Mouse (Mus musculus) CH12.LX (cell line): ENCODE measurements around the gene Epb41l1. TPM values are rescaled to one million over a fixed set of nuclear protein-coding genes. Genes with fewer than 3 reads are reported as not detected.

Experiments
- DNase-seq: peaks from one replicate; pipeline ENCODE4 v3.0.0-alpha.2; 2013; ENCODE audit errors: extremely low read depth
- H3K27ac ChIP-seq: 2 replicates; pipeline ENCODE4 v1.5.1; 2012; ENCODE audit warnings: low read depth, mild to moderate bottlenecking, control low read depth, moderate library complexity; ENCODE audit not compliant: insufficient read depth
- H3K27me3 ChIP-seq: replicated peaks from 2 replicates; pipeline ENCODE3; 2012; ENCODE audit warnings: inconsistent platforms
- H3K36me3 ChIP-seq, 2 experiments: replicated peaks in 1 of 2; 2 replicates each; pipeline versions ENCODE3 to v1.6.1; 2012; ENCODE audit warnings: inconsistent platforms in 1 of 2, low read length in 1 of 2, mild to moderate bottlenecking in 1 of 2, mixed read lengths in 1 of 2, moderate library complexity in 1 of 2; ENCODE audit not compliant: control insufficient read depth in 1 of 2, insufficient read depth in 1 of 2
- H3K4me1 ChIP-seq, 2 experiments: 2 replicates each; pipeline ENCODE4 v1.6.1; 2012; ENCODE audit warnings: inconsistent platforms in 1 of 2, moderate library complexity in 1 of 2; ENCODE audit not compliant: insufficient read depth in 2 of 2, control insufficient read depth in 1 of 2
- H3K4me2 ChIP-seq: 2 replicates; pipeline ENCODE4 v1.6.1; 2012; ENCODE audit warnings: low read depth, mild to moderate bottlenecking, control low read depth; ENCODE audit not compliant: poor library complexity, insufficient read depth, severe bottlenecking
- H3K4me3 ChIP-seq, 3 experiments: fragments of 150-350 bp in 1 of 3; sonication (generic) in 1 of 3; replicated peaks in 1 of 3; 2 replicates each; pipeline versions ENCODE3 to v1.5.1; 2011 to 2012; ENCODE audit warnings: low read depth in 2 of 3, low read length in 2 of 3, mild to moderate bottlenecking in 2 of 3, moderate library complexity in 2 of 3, control low read depth in 1 of 3, improper control_type of control experiment in 1 of 3, inconsistent platforms in 1 of 3, mixed read lengths in 1 of 3; ENCODE audit not compliant: poor library complexity in 1 of 3
- H3K79me2 ChIP-seq: replicated peaks from 2 replicates; pipeline ENCODE4 v1.6.1; 2012; ENCODE audit warnings: mild to moderate bottlenecking, moderate library complexity; ENCODE audit not compliant: control insufficient read depth, poor library complexity, insufficient read depth, severe bottlenecking; ENCODE audit errors: extremely low read depth
- H3K9ac ChIP-seq: 2 replicates; pipeline ENCODE4 v1.6.1; 2012; ENCODE audit warnings: low read depth, mild to moderate bottlenecking, control low read depth, moderate library complexity; ENCODE audit not compliant: insufficient read depth
- H3K9me3 ChIP-seq: replicated peaks from 2 replicates; pipeline ENCODE3; 2012; ENCODE audit warnings: low read length, inconsistent platforms, mixed read lengths
- BHLHE40 ChIP-seq: IDR thresholded peaks from 2 replicates; pipeline ENCODE4 v1.6.1; 2011; ENCODE audit warnings: mild to moderate bottlenecking, low read depth, low read length, improper control_type of control experiment
- CHD2 ChIP-seq: IDR thresholded peaks from 2 replicates; pipeline ENCODE4 v1.6.1; 2011; ENCODE audit warnings: low read length, improper control_type of control experiment
- CTCF ChIP-seq, 2 experiments: IDR thresholded peaks in 1 of 2; conservative IDR thresholded peaks in 1 of 2; 2 replicates each; pipeline ENCODE4 v1.5.1; 2011 to 2012; ENCODE audit warnings: low read depth in 2 of 2, low read length in 2 of 2, improper control_type of control experiment in 1 of 2, inconsistent platforms in 1 of 2, mild to moderate bottlenecking in 1 of 2, moderate library complexity in 1 of 2
- ELF1 ChIP-seq: IDR thresholded peaks from 2 replicates; pipeline ENCODE4 v1.6.1; 2014; ENCODE audit warnings: low read depth, mild to moderate bottlenecking, inconsistent platforms, low read length, improper control_type of control experiment
- ETS1 ChIP-seq: conservative IDR thresholded peaks from 2 replicates; pipeline ENCODE4 v1.6.1; 2012; ENCODE audit warnings: low read depth, mild to moderate bottlenecking, inconsistent platforms, low read length, improper control_type of control experiment, moderate library complexity
- GABPA ChIP-seq: IDR thresholded peaks from 2 replicates; pipeline ENCODE4 v1.6.1; 2012; ENCODE audit warnings: low read depth, low read length, improper control_type of control experiment, inconsistent platforms; ENCODE audit not compliant: insufficient replicate concordance
- IRF4 ChIP-seq: IDR thresholded peaks from 2 replicates; pipeline ENCODE4 v1.6.1; 2014; ENCODE audit warnings: low read depth, mild to moderate bottlenecking, inconsistent platforms, low read length, improper control_type of control experiment
- JUN ChIP-seq: IDR thresholded peaks from 2 replicates; pipeline ENCODE4 v1.6.1; 2011; ENCODE audit warnings: low read depth, mild to moderate bottlenecking, low read length, improper control_type of control experiment, moderate library complexity; ENCODE audit not compliant: insufficient read depth
- KAT2A ChIP-seq: IDR thresholded peaks from 2 replicates; pipeline ENCODE4 v1.6.1; 2012; ENCODE audit warnings: low read length, improper control_type of control experiment, inconsistent platforms; ENCODE audit not compliant: insufficient replicate concordance
- MAFK ChIP-seq: IDR thresholded peaks from 2 replicates; pipeline ENCODE4 v1.6.1; 2011; ENCODE audit warnings: low read length, improper control_type of control experiment; ENCODE audit not compliant: insufficient replicate concordance
- MAX ChIP-seq: IDR thresholded peaks from 2 replicates; pipeline ENCODE4 v1.6.1; 2011; ENCODE audit warnings: low read length, improper control_type of control experiment
- MAZ ChIP-seq: IDR thresholded peaks from 2 replicates; pipeline ENCODE4 v1.6.1; 2012; ENCODE audit warnings: low read depth, mild to moderate bottlenecking, inconsistent platforms, low read length, improper control_type of control experiment, moderate library complexity
- MXI1 ChIP-seq: IDR thresholded peaks from 2 replicates; pipeline ENCODE4 v1.6.1; 2011; ENCODE audit warnings: mild to moderate bottlenecking, low read depth, low read length, improper control_type of control experiment
- PAX5 ChIP-seq: IDR thresholded peaks from 2 replicates; pipeline ENCODE4 v1.6.1; 2012; ENCODE audit warnings: low read length, inconsistent platforms, mixed read lengths
- POLR2A ChIP-seq: IDR thresholded peaks from 2 replicates; pipeline ENCODE4 v1.6.1; 2011; ENCODE audit warnings: low read depth, mild to moderate bottlenecking, improper control_type of control experiment, low read length
- POLR2AphosphoS2 ChIP-seq: IDR thresholded peaks from 2 replicates; pipeline ENCODE4 v1.6.1; 2011; ENCODE audit warnings: low read depth, low read length, improper control_type of control experiment
- RAD21 ChIP-seq: IDR thresholded peaks from 2 replicates; pipeline ENCODE4 v1.6.1; 2011; ENCODE audit warnings: low read depth, mild to moderate bottlenecking, low read length, improper control_type of control experiment, moderate library complexity
- SIN3A ChIP-seq: IDR thresholded peaks from 2 replicates; pipeline ENCODE4 v1.6.1; 2012; ENCODE audit warnings: low read length, improper control_type of control experiment, inconsistent platforms
- TBP ChIP-seq: conservative IDR thresholded peaks from 2 replicates; pipeline ENCODE4 v1.6.1; 2011; ENCODE audit warnings: low read depth, low read length, improper control_type of control experiment
- USF1 ChIP-seq: IDR thresholded peaks from 2 replicates; pipeline ENCODE4 v1.6.1; 2014; ENCODE audit warnings: low read depth, mild to moderate bottlenecking, inconsistent platforms, low read length, improper control_type of control experiment
- USF2 ChIP-seq: conservative IDR thresholded peaks from 2 replicates; pipeline ENCODE4 v1.6.1; 2011; ENCODE audit warnings: low read depth, low read length, improper control_type of control experiment
- ZKSCAN1 ChIP-seq: IDR thresholded peaks from 2 replicates; pipeline ENCODE4 v1.6.1; 2012; ENCODE audit warnings: low read depth, inconsistent platforms, low read length, improper control_type of control experiment, borderline replicate concordance
- dilution Hi-C: fragments of 300-500 bp; cut with MboI; formaldehyde crosslinking; loops from 2 replicates; pipeline ENCODE4 v1.14.3; 2020; ENCODE audit warnings: low sequenced_read_pairs; ENCODE audit not compliant: extremely low pct_unique_long_range_greater_than_20kb, extremely low pct_ligation_motif_present
- in situ Hi-C: fragments of 300-500 bp; cut with MboI; formaldehyde crosslinking; loops from 3 replicates; pipeline ENCODE4 v1.14.3; 2019; ENCODE audit warnings: low sequenced_read_pairs, low pct_ligation_motif_present, low pct_unique_long_range_greater_than_20kb, mixed read lengths
- polyA plus RNA-seq: library from polyadenylated mRNA; unstranded; fragments of >175 nt; gene quantifications from 2 replicates; pipeline ENCODE4 v1.2.1, GENCODE M21; 2012; ENCODE audit warnings: low read depth; ENCODE audit not compliant: insufficient read length
- total RNA-seq, 2 experiments: library from RNA; depleted of rRNA; stranded (reverse); fragments of 300-350 nt in 1 of 2; fragments of >200 nt in 1 of 2; gene quantifications; 2 replicates each; pipeline ENCODE4 v1.2.3; 2012 to 2014

The Epb41l1 gene
- total and polyA plus RNA-seq, 3 experiments = 0.21 TPM; not detected in 2

- in situ Hi-C loops (no loop called here), dilution Hi-C loops (no loop called here)
- no peaks in the 10 kb centered on the region for H3K36me3 ChIP-seq
- DNase-seq = no peak
- peaks cover 0 to 6% of the 10 kb centered on the region in 2 experiments; a peak in 2 of 4 replicates for H3K4me1 ChIP-seq
- H3K4me2 ChIP-seq = no peak overlapping the region
- no peaks in the 10 kb centered on the region for H3K79me2 ChIP-seq
- no peak overlapping the region for H3K9ac ChIP-seq
- no peak overlapping the region for H3K4me3 ChIP-seq
- H3K27ac ChIP-seq = no peak overlapping the region
- peaks cover 92% of the 10 kb centered on the region for H3K27me3 ChIP-seq
- peaks cover 3% of the 10 kb centered on the region for H3K9me3 ChIP-seq
- no peak for TF ChIP-seq USF2
- no peak for TF ChIP-seq POLR2AphosphoS2
- no peak for TF ChIP-seq IRF4
- TF ChIP-seq USF1 = no peak
- no peak for TF ChIP-seq POLR2A
- TF ChIP-seq BHLHE40 = no peak
- TF ChIP-seq ZKSCAN1 = no peak
- TF ChIP-seq MAX = no peak
- no peak for TF ChIP-seq MXI1
- no peak for TF ChIP-seq MAFK
- TF ChIP-seq JUN = no peak
- no peak for TF ChIP-seq SIN3A
- TF ChIP-seq MAZ = no peak
- no peak for TF ChIP-seq CHD2
- no peak for TF ChIP-seq PAX5
- TF ChIP-seq KAT2A = no peak
- TF ChIP-seq RAD21 = no peak
Observed at GRCm38 (mm10) chr2:156425618-156426017, 4.9 kb downstream of the Epb41l1 start.

- dilution Hi-C loops (no loop called here), in situ Hi-C loops (no loop called here)
- no peak overlapping the region for H3K9ac ChIP-seq
- no peak for DNase-seq
- no peak for TF ChIP-seq RAD21
- no peak for TF ChIP-seq CTCF (conservative IDR thresholded peaks at IDR 0.05 in 1 of 2, IDR thresholded peaks at IDR 0.05 in 1 of 2; ENCODE audit: low read depth in 2 of 2, low read length in 2 of 2)
- TF ChIP-seq TBP = no peak
- no peak for TF ChIP-seq SIN3A
- no peak for TF ChIP-seq ELF1
- TF ChIP-seq ETS1 = no peak
- TF ChIP-seq BHLHE40 = no peak
- no peak for TF ChIP-seq KAT2A
- no peak for TF ChIP-seq POLR2A
- TF ChIP-seq GABPA = no peak
- TF ChIP-seq PAX5 = no peak
- no peak for TF ChIP-seq IRF4
- peaks cover 0 to 4% of the 10 kb centered on the region in 2 experiments; a peak in 2 of 4 replicates for H3K4me1 ChIP-seq
- no peaks in the 10 kb centered on the region for H3K36me3 ChIP-seq
- no peak overlapping the region for H3K4me2 ChIP-seq
- no peak overlapping the region for H3K27ac ChIP-seq
- peaks cover 90% of the 10 kb centered on the region for H3K27me3 ChIP-seq
- no peak overlapping the region for H3K4me3 ChIP-seq
- peaks cover 2% of the 10 kb centered on the region for H3K9me3 ChIP-seq
- no peaks in the 10 kb centered on the region for H3K79me2 ChIP-seq
Observed at GRCm38 (mm10) chr2:156426151-156426550, 5.4 kb downstream of the Epb41l1 start.
